Mouse (Mus musculus) MEL (cell line): ENCODE results near the gene Zfp536. TPM values are rescaled to one million over a fixed set of nuclear protein-coding genes. Genes with fewer than 3 reads are reported as not detected.

ENCODE experiments used
- DNase-seq: peaks from one replicate; pipeline ENCODE4 v3.0.0; 2011; ENCODE audit warnings: low read depth, low spot score
- H3K27ac ChIP-seq: 2 replicates; pipeline ENCODE4 v1.5.1; 2012; ENCODE audit warnings: low read depth, mild to moderate bottlenecking, control low read depth, low read length, moderate library complexity; ENCODE audit not compliant: control insufficient read depth
- H3K27me3 ChIP-seq, 2 experiments: fragments of 150-350 bp in 1 of 2; sonication (generic) in 1 of 2; 2 replicates each; pipeline ENCODE4 v1.6.1; 2012; ENCODE audit warnings: low read length in 2 of 2, mild to moderate bottlenecking in 2 of 2, improper control_type of control experiment in 1 of 2, moderate library complexity in 1 of 2; ENCODE audit not compliant: insufficient read depth in 2 of 2, control insufficient read depth in 1 of 2
- H3K36me3 ChIP-seq, 2 experiments: 2 replicates each; pipeline ENCODE4 v1.6.1; 2012 to 2014; ENCODE audit warnings: low read length in 2 of 2, improper control_type of control experiment in 1 of 2, inconsistent platforms in 1 of 2, mild to moderate bottlenecking in 1 of 2; ENCODE audit not compliant: insufficient read depth in 2 of 2, control insufficient read depth in 1 of 2
- H3K4me1 ChIP-seq, 2 experiments: fragments of 150-350 bp in 1 of 2; sonication (generic) in 1 of 2; 2 replicates each; pipeline ENCODE4 v1.6.1; 2012; ENCODE audit warnings: low read length in 2 of 2, improper control_type of control experiment in 1 of 2, mild to moderate bottlenecking in 1 of 2; ENCODE audit not compliant: insufficient read depth in 2 of 2, control insufficient read depth in 1 of 2
- H3K4me3 ChIP-seq, 2 experiments: fragments of 150-350 bp in 1 of 2; sonication (generic) in 1 of 2; 2 replicates each; pipeline ENCODE4 v1.5.1; 2012; ENCODE audit warnings: low read depth in 2 of 2, low read length in 2 of 2, mild to moderate bottlenecking in 2 of 2, moderate library complexity in 2 of 2, control low read depth in 1 of 2, improper control_type of control experiment in 1 of 2; ENCODE audit not compliant: control insufficient read depth in 1 of 2, insufficient read depth in 1 of 2
- H3K79me2 ChIP-seq: 2 replicates; pipeline ENCODE4 v1.6.1; 2012; ENCODE audit warnings: mild to moderate bottlenecking, low read length, moderate library complexity; ENCODE audit not compliant: control insufficient read depth, poor library complexity, insufficient read depth
- H3K9ac ChIP-seq: 2 replicates; pipeline ENCODE4 v1.6.1; 2012; ENCODE audit warnings: low read depth, mild to moderate bottlenecking, control low read depth, low read length, moderate library complexity; ENCODE audit not compliant: control insufficient read depth, poor library complexity, severe bottlenecking
- H3K9me3 ChIP-seq: fragments of 150-350 bp; sonication (generic); replicated peaks from 2 replicates; pipeline ENCODE4 v1.6.1; 2012; ENCODE audit warnings: mild to moderate bottlenecking, low read length, improper control_type of control experiment, moderate library complexity; ENCODE audit not compliant: insufficient read depth
- BHLHE40 ChIP-seq: IDR thresholded peaks from 2 replicates; pipeline ENCODE4 v1.6.1; 2012; ENCODE audit warnings: low read depth, mild to moderate bottlenecking, inconsistent platforms, low read length, improper control_type of control experiment, borderline replicate concordance
- CTCF ChIP-seq, 3 experiments: IDR thresholded peaks in 2 of 3; conservative IDR thresholded peaks in 1 of 3; 2 replicates each; pipeline ENCODE4 v1.5.1; 2011 to 2012; ENCODE audit warnings: low read length in 3 of 3, low read depth in 2 of 3, mild to moderate bottlenecking in 2 of 3, improper control_type of control experiment in 1 of 3, inconsistent platforms in 1 of 3, mixed read lengths in 1 of 3, moderate library complexity in 1 of 3; ENCODE audit not compliant: control insufficient read depth in 1 of 3, insufficient read depth in 1 of 3, poor library complexity in 1 of 3, severe bottlenecking in 1 of 3
- ELF1 ChIP-seq: IDR thresholded peaks from 2 replicates; pipeline ENCODE4 v1.6.1; 2014; ENCODE audit warnings: low read depth, mild to moderate bottlenecking, inconsistent platforms, low read length, improper control_type of control experiment, moderate library complexity
- EP300 ChIP-seq, 2 experiments: IDR thresholded peaks; 2 replicates each; pipeline ENCODE4 v1.6.1; 2011; ENCODE audit warnings: improper control_type of control experiment in 2 of 2, low read length in 2 of 2, low read depth in 1 of 2, mild to moderate bottlenecking in 1 of 2
- ETS1 ChIP-seq: IDR thresholded peaks from 2 replicates; pipeline ENCODE4 v1.6.1; 2012; ENCODE audit warnings: low read depth, mild to moderate bottlenecking, inconsistent platforms, low read length, improper control_type of control experiment, moderate library complexity
- MAFK ChIP-seq: IDR thresholded peaks from 2 replicates; pipeline ENCODE4 v1.6.1; 2011; ENCODE audit warnings: low read depth, mild to moderate bottlenecking, low read length, improper control_type of control experiment, borderline replicate concordance
- MAZ ChIP-seq: IDR thresholded peaks from 2 replicates; pipeline ENCODE4 v1.6.1; 2012; ENCODE audit warnings: low read depth, mild to moderate bottlenecking, inconsistent platforms, low read length, improper control_type of control experiment
- MYC ChIP-seq: IDR thresholded peaks from 2 replicates; pipeline ENCODE4 v1.6.1; 2011; ENCODE audit warnings: low read depth, mild to moderate bottlenecking, low read length, improper control_type of control experiment, moderate library complexity
- SMC3 ChIP-seq: IDR thresholded peaks from 2 replicates; pipeline ENCODE4 v1.6.1; 2011; ENCODE audit warnings: low read depth, low read length, improper control_type of control experiment
- UBTF ChIP-seq: IDR thresholded peaks from 2 replicates; pipeline ENCODE4 v1.6.1; 2012; ENCODE audit warnings: low read depth, mild to moderate bottlenecking, inconsistent platforms, low read length, improper control_type of control experiment, moderate library complexity, borderline replicate concordance; ENCODE audit not compliant: insufficient read depth
- USF2 ChIP-seq, 2 experiments: IDR thresholded peaks; 2 replicates each; pipeline ENCODE4 v1.6.1; 2011 to 2012; ENCODE audit warnings: improper control_type of control experiment in 2 of 2, low read length in 2 of 2, borderline replicate concordance in 1 of 2, inconsistent platforms in 1 of 2, low read depth in 1 of 2, mild to moderate bottlenecking in 1 of 2; ENCODE audit not compliant: insufficient read depth in 1 of 2
- ZC3H11A ChIP-seq: IDR thresholded peaks from 2 replicates; pipeline ENCODE4 v1.6.1; 2012; ENCODE audit warnings: low read depth, mild to moderate bottlenecking, inconsistent platforms, low read length, improper control_type of control experiment
- ZMIZ1 ChIP-seq: IDR thresholded peaks from 2 replicates; pipeline ENCODE4 v1.6.1; 2012; ENCODE audit warnings: low read depth, mild to moderate bottlenecking, inconsistent platforms, low read length, improper control_type of control experiment, moderate library complexity
- polyA plus RNA-seq, 2 experiments: library from polyadenylated mRNA; stranded (reverse) in 1 of 2; unstranded in 1 of 2; fragments of >175 nt in 1 of 2; fragments of >200 nt in 1 of 2; gene quantifications; 2 replicates each; pipeline versions ENCODE4 v1.2.1 to v1.2.4; 2012; ENCODE audit warnings: low replicate concordance in 2 of 2, low read depth in 1 of 2; ENCODE audit not compliant: insufficient read length in 2 of 2, insufficient read depth in 1 of 2, missing spikeins in 1 of 2
- total RNA-seq: library from RNA; depleted of rRNA; stranded (reverse); fragments of 300-350 nt; gene quantifications from 2 replicates; pipeline ENCODE4 v1.2.3, GENCODE M21; 2012

The Zfp536 gene
- total and polyA plus RNA-seq, 3 experiments: not detected

- Histone ChIP-seq H3K9me3 (no peaks in the 10 kb centered on the region), H3K36me3 (no peaks in the 10 kb centered on the region), H3K4me3 (no peak overlapping the region), H3K4me1 (no peaks in the 10 kb centered on the region), H3K9ac (no peak overlapping the region), H3K79me2 (no peaks in the 10 kb centered on the region), H3K27ac (no peak overlapping the region), H3K27me3 (no peaks in the 10 kb centered on the region)
- no peak for DNase-seq
- no peak for TF ChIP-seq MYC
- TF ChIP-seq BHLHE40: no peak
- TF ChIP-seq ZC3H11A: no peak
- TF ChIP-seq ZMIZ1: no peak
- no peak for TF ChIP-seq ELF1
- no peak for TF ChIP-seq EP300 (IDR thresholded peaks at IDR 0.05; ENCODE audit: low read depth in 1 of 2, low read length in 2 of 2)
- TF ChIP-seq USF2 (IDR thresholded peaks at IDR 0.05; ENCODE audit: borderline replicate concordance in 1 of 2, insufficient read depth in 1 of 2, low read depth in 1 of 2, low read length in 2 of 2): no peak
- no peak for TF ChIP-seq UBTF
- no peak for TF ChIP-seq CTCF (IDR thresholded peaks at IDR 0.05 in 2 of 3, conservative IDR thresholded peaks at IDR 0.05 in 1 of 3; ENCODE audit: control insufficient read depth in 1 of 3, insufficient read depth in 1 of 3, low read depth in 2 of 3, low read length in 3 of 3, poor library complexity in 1 of 3, severe bottlenecking in 1 of 3)
- no peak for TF ChIP-seq MAZ
- TF ChIP-seq ETS1: no peak
- no peak for TF ChIP-seq SMC3
- no peak for TF ChIP-seq MAFK
Observed at GRCm38 (mm10) chr7:37528311-37528710, 245.1 kb downstream of the Zfp536 start.

GRCm38 (mm10) chr7:37527890-37528289 lies 245.6 kb downstream of the Zfp536 start:
- no peaks in the 10 kb centered on the region for H3K36me3 ChIP-seq
- H3K9me3 ChIP-seq: no peaks in the 10 kb centered on the region
- no peaks in the 10 kb centered on the region for H3K27me3 ChIP-seq
- no peaks in the 10 kb centered on the region for H3K4me1 ChIP-seq
- no peak for DNase-seq
- no peak overlapping the region for H3K27ac ChIP-seq
- H3K4me3 ChIP-seq: no peak overlapping the region
- no peak for TF ChIP-seq EP300 (IDR thresholded peaks at IDR 0.05; ENCODE audit: low read depth in 1 of 2, low read length in 2 of 2)
- no peak for TF ChIP-seq SMC3
- no peaks in the 10 kb centered on the region for H3K79me2 ChIP-seq
- no peak overlapping the region for H3K9ac ChIP-seq

- H3K4me3 ChIP-seq: no peak overlapping the region
Observed at GRCm38 (mm10) chr7:37521407-37521806, 252.0 kb downstream of the Zfp536 start.

More at GRCm38 (mm10) chr7:37521407-37521806, 252.0 kb downstream of the Zfp536 start:
- H3K9me3 ChIP-seq: no peaks in the 10 kb centered on the region
- H3K36me3 ChIP-seq: no peaks in the 10 kb centered on the region
- H3K27ac ChIP-seq: no peak overlapping the region
- no peak overlapping the region for H3K9ac ChIP-seq
- H3K79me2 ChIP-seq: no peaks in the 10 kb centered on the region
- no peaks in the 10 kb centered on the region for H3K27me3 ChIP-seq
- no peaks in the 10 kb centered on the region for H3K4me1 ChIP-seq
- no peak for TF ChIP-seq UBTF
- TF ChIP-seq EP300 (IDR thresholded peaks at IDR 0.05; ENCODE audit: low read depth in 1 of 2, low read length in 2 of 2): no peak
- DNase-seq: no peak
